Mouse (Mus musculus) testis, postnatal 10 days (tissue): Measurements from ENCODE around the gene Hbq1b.

Experiments used
- DNase-seq: peaks from one replicate; pipeline ENCODE4 v3.0.0; 2021; ENCODE audit warnings: low spot score

The Hbq1b gene

GRCm38 (mm10) chr11:32286695-32287492 lies at the start of gene Hbq1b:
Hbq1b (plus strand) TSS chr11:32286965.
- DNase-seq, result peak; percentile 82

- no peak for DNase-seq
These were observed 49.4 kb upstream of the Hbq1b start for GRCm38 (mm10) chr11:32237411-32237795.

GRCm38 (mm10) chr11:32238093-32238860 lies 48.5 kb upstream of the Hbq1b start:
- DNase-seq, result peak; percentile 76

- DNase-seq, result no peak
These were observed 45.4 kb upstream of the Hbq1b start for GRCm38 (mm10) chr11:32241391-32241790.

GRCm38 (mm10) chr11:32242209-32242608 lies 44.6 kb upstream of the Hbq1b start:
- DNase-seq, result no peak

GRCm38 (mm10) chr11:32243205-32243955 lies 43.4 kb upstream of the Hbq1b start:
- no peak for DNase-seq

- peak; percentile 72 for DNase-seq
These were observed 42.7 kb upstream of the Hbq1b start for GRCm38 (mm10) chr11:32244064-32244463.

- no peak for DNase-seq
These were observed 42.1 kb upstream of the Hbq1b start for GRCm38 (mm10) chr11:32244617-32245016.

GRCm38 (mm10) chr11:32245614-32246013 lies 41.2 kb upstream of the Hbq1b start:
- peak; percentile 32 for DNase-seq

GRCm38 (mm10) chr11:32247068-32247467 lies 39.7 kb upstream of the Hbq1b start:
- no peak for DNase-seq

- DNase-seq, result no peak
These were observed 38.4 kb upstream of the Hbq1b start for GRCm38 (mm10) chr11:32248350-32248749.

- DNase-seq, result no peak
These were observed 35.6 kb upstream of the Hbq1b start for GRCm38 (mm10) chr11:32250880-32251763.

- DNase-seq, result no peak
These were observed 33.6 kb upstream of the Hbq1b start for GRCm38 (mm10) chr11:32253121-32253520.

GRCm38 (mm10) chr11:32256146-32256545 lies 30.6 kb upstream of the Hbq1b start:
- DNase-seq, result no peak

GRCm38 (mm10) chr11:32256566-32256965 lies 30.2 kb upstream of the Hbq1b start:
- DNase-seq, result no peak

GRCm38 (mm10) chr11:32262674-32263415 lies 23.9 kb upstream of the Hbq1b start:
- DNase-seq, result no peak

GRCm38 (mm10) chr11:32265117-32265738 lies 21.5 kb upstream of the Hbq1b start:
- DNase-seq, result no peak

GRCm38 (mm10) chr11:32266194-32266593 lies 20.6 kb upstream of the Hbq1b start:
- no peak for DNase-seq

- DNase-seq, result no peak
These were observed 20.0 kb upstream of the Hbq1b start for GRCm38 (mm10) chr11:32266776-32267175.

GRCm38 (mm10) chr11:32267188-32267884 lies 19.4 kb upstream of the Hbq1b start, which contains the start of gene Nprl3:
Nprl3 (minus strand) TSS chr11:32267707.
- DNase-seq, result peak; percentile 97
